Mouse (Mus musculus) ES-Bruce4 (cell line): ENCODE measurements around the gene Adh6a.

ENCODE experiments used
- CTCF ChIP-seq: IDR thresholded peaks from one replicate; pipeline ENCODE4 v1.8.1; 2011; ENCODE audit warnings: low read depth, low read length
- POLR2A ChIP-seq: IDR thresholded peaks from one replicate; pipeline ENCODE4 v1.8.1; 2011; ENCODE audit warnings: low read length; ENCODE audit not compliant: insufficient read depth

DNA sequence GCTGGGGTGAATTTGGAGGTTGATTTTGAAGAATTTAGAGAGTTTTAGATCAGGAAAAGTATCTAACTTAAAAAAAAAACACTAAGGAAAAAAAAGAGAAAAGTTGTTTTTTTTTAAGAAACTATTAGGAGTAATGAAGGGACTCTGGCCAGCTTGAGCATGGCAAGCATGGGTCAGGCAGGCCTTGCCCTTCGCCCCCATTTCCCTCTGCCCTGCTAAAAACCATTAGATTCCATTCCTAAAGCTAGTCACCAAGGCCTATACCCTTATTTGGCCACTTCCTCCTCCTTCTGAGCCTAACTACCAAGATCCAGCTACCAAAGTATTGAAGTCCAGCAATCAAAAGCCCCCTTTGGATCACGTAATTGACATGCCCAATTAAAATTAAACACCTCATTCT, 53.1 kb downstream of the Adh6a start:
- no peak for TF ChIP-seq POLR2A
- no peak for TF ChIP-seq CTCF
